20 mouse cellular contexts compared by ENCODE assay signal in the genomic region with DNA sequence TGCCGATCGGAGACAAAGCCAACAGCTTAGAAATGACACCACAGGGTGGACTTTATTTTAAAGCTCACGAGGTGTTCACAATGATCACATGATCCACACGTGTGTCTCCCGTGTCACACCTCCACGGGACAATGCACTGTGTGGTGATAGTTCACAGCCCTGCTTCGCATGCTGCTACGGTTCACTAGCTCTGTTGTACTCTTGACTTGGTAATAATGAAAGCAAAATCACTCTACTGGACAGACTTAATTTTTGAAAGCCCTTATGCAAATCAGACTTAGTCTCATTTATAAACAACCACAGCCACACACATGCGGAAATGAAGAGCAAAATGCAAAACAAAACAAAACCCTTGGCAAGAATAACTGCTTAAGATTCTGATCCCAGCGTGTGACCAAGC. TPM values are rescaled to one million over a fixed set of nuclear protein-coding genes. Genes with fewer than 3 reads are reported as not detected.
DNase-seq lines count a peak whose midpoint lies in the region; ATAC-seq and TF ChIP-seq lines count a peak whose summit lies in the region.
"Had no signal": no experiment of that assay in that cellular context is flagged by ENCODE, and none has a peak within 500 bp of the region (broad histone marks: within the 10 kb centered on the region; RNA-seq: fewer than 3 reads in every experiment).

No protein-coding gene starts in this region.

- no peak overlapping the region for H3K27ac ChIP-seq in kidney, embryonic 14.5 days (ENCODE audit: low read depth, low read length)
- H3K27ac ChIP-seq in forebrain, embryonic 16.5 days (ENCODE audit: low read length), result no peak overlapping the region
- H3K27ac ChIP-seq in kidney, postnatal 0 days, result no peak overlapping the region
- no peak overlapping the region for H3K27ac ChIP-seq in left cerebral cortex, adult 2 months
- H3K27ac ChIP-seq in heart, embryonic 12.5 days (ENCODE audit: poor library complexity, severe bottlenecking), result no peak overlapping the region
- H3K27ac ChIP-seq: heart, adult 2 months; hindbrain, embryonic 15.5 days; limb, embryonic 10.5 days; macrophage; neural tube, embryonic 15.5 days had no signal

- H3K36me3 ChIP-seq in kidney, embryonic 14.5 days (ENCODE audit: control insufficient read depth, insufficient read depth, low read length), result peaks cover 75% of the 10 kb centered on the region
- peaks cover 37% of the 10 kb centered on the region for H3K36me3 ChIP-seq in forebrain, embryonic 16.5 days (ENCODE audit: control insufficient read depth, insufficient read depth)
- H3K36me3 ChIP-seq in kidney, postnatal 0 days (ENCODE audit: insufficient read depth, low read length), result peaks cover 29% of the 10 kb centered on the region
- peaks cover 71% of the 10 kb centered on the region for H3K36me3 ChIP-seq in heart, embryonic 12.5 days

- H3K9me3 ChIP-seq in kidney, embryonic 14.5 days (ENCODE audit: control insufficient read depth, low read length), result no peaks in the 10 kb centered on the region
- H3K9me3 ChIP-seq in forebrain, embryonic 16.5 days (ENCODE audit: control insufficient read depth, low read length), result no peaks in the 10 kb centered on the region
- no peaks in the 10 kb centered on the region for H3K9me3 ChIP-seq in kidney, postnatal 0 days (replicated peaks; ENCODE audit: low read length)
- H3K9me3 ChIP-seq in heart, embryonic 12.5 days (replicated peaks), result no peaks in the 10 kb centered on the region
- H3K9me3 ChIP-seq: hindbrain, embryonic 15.5 days; limb, embryonic 10.5 days; neural tube, embryonic 15.5 days had no signal

- intact Hi-C loops in left cerebral cortex, adult 2 months (cut with DNase I), result no loop called here

- H3K4me3 ChIP-seq in kidney, embryonic 14.5 days (ENCODE audit: low read length), result no peak overlapping the region
- no peak overlapping the region for H3K4me3 ChIP-seq in forebrain, embryonic 16.5 days (replicated peaks; ENCODE audit: low read length)
- no peak overlapping the region for H3K4me3 ChIP-seq in kidney, postnatal 0 days (replicated peaks; ENCODE audit: low read depth, low read length)
- no peak overlapping the region for H3K4me3 ChIP-seq in left cerebral cortex, adult 2 months
- H3K4me3 ChIP-seq in heart, embryonic 12.5 days, result no peak overlapping the region
- H3K4me3 ChIP-seq: heart, adult 2 months; hindbrain, embryonic 15.5 days; limb, embryonic 10.5 days; neural tube, embryonic 15.5 days had no signal

- no peaks in the 10 kb centered on the region for H3K27me3 ChIP-seq in kidney, embryonic 14.5 days (ENCODE audit: control insufficient read depth, insufficient read depth, low read length)
- no peaks in the 10 kb centered on the region for H3K27me3 ChIP-seq in forebrain, embryonic 16.5 days (replicated peaks; ENCODE audit: control insufficient read depth, insufficient read depth, low read length)
- no peaks in the 10 kb centered on the region for H3K27me3 ChIP-seq in kidney, postnatal 0 days (ENCODE audit: insufficient read depth, low read length)
- no peaks in the 10 kb centered on the region for H3K27me3 ChIP-seq in heart, embryonic 12.5 days (replicated peaks)
- H3K27me3 ChIP-seq: hindbrain, embryonic 15.5 days; neural tube, embryonic 15.5 days had no signal

- H3K4me2 ChIP-seq in kidney, embryonic 14.5 days (replicated peaks; ENCODE audit: low read depth, low read length), result no peak overlapping the region
- H3K4me2 ChIP-seq in forebrain, embryonic 16.5 days (ENCODE audit: low read length), result no peak overlapping the region
- H3K4me2 ChIP-seq in kidney, postnatal 0 days (ENCODE audit: low read length), result no peak overlapping the region
- no peak overlapping the region for H3K4me2 ChIP-seq in heart, embryonic 12.5 days
- H3K4me2 ChIP-seq: hindbrain, embryonic 15.5 days; midbrain, embryonic 11.5 days; neural tube, embryonic 15.5 days had no signal

- DNase-seq in kidney, adult 11 months, result peak; percentile 71
- no peak for DNase-seq in kidney, postnatal 0 days (ENCODE audit: low spot score)
- no peak for DNase-seq in left cerebral cortex, adult 2 months (ENCODE audit: extremely low spot score in 1 of 2, low spot score in 2 of 2)
- DNase-seq: adrenal gland, postnatal 10 days; cerebellum, adult 18-20 months; cerebellum, postnatal 14 days; gastrocnemius, postnatal 25 days; heart, adult 2 months; liver; right cerebral cortex, adult 18-20 months had no signal

- H3K9ac ChIP-seq in kidney, embryonic 14.5 days (ENCODE audit: low read depth, low read length), result no peak overlapping the region
- H3K9ac ChIP-seq in forebrain, embryonic 16.5 days (replicated peaks; ENCODE audit: low read depth, low read length), result no peak overlapping the region
- H3K9ac ChIP-seq in kidney, postnatal 0 days (ENCODE audit: low read depth, low read length), result no peak overlapping the region
- no peak overlapping the region for H3K9ac ChIP-seq in heart, embryonic 12.5 days
- H3K9ac ChIP-seq: hindbrain, embryonic 15.5 days; neural tube, embryonic 15.5 days had no signal

- no peak for ATAC-seq in kidney, embryonic 14.5 days (ENCODE audit: low FRiP score, low TSS enrichment)
- peak; percentile 43; the same call in 1 of the 2 replicates for ATAC-seq in forebrain, embryonic 16.5 days
- peak; percentile 76; the same call in 1 of the 2 replicates for ATAC-seq in kidney, postnatal 0 days (replicated peaks; ENCODE audit: low FRiP score, low read depth)
- no peak for ATAC-seq in heart, embryonic 12.5 days (ENCODE audit: insufficient number of reproducible peaks, low FRiP score)
- no peak for ATAC-seq in megakaryocyte, adult 5-6 weeks (ENCODE audit: poor library complexity, severe bottlenecking)
- ATAC-seq: activated CD4-positive, CD25-positive, alpha-beta regulatory T cell, adult 4 months had no signal

- no peak for TF ChIP-seq CTCF in kidney, postnatal 0 days (IDR thresholded peaks at IDR 0.05; ENCODE audit: low read depth)
- TF ChIP-seq CTCF in left cerebral cortex, adult 2 months (IDR thresholded peaks at IDR 0.05), result no peak

- no peaks in the 10 kb centered on the region; the same call in 1 of the 2 replicates for H3K4me1 ChIP-seq in kidney, embryonic 14.5 days (ENCODE audit: control insufficient read depth, insufficient read depth, low read length)
- H3K4me1 ChIP-seq in forebrain, embryonic 16.5 days (replicated peaks; ENCODE audit: control insufficient read depth, insufficient read depth, low read length), result 0 out of 2 replicates have a peak, but pooled peaks cover 2% of the 10 kb centered on the region
- H3K4me1 ChIP-seq in kidney, postnatal 0 days (replicated peaks; ENCODE audit: insufficient read depth, low read length), result no peaks in the 10 kb centered on the region
- H3K4me1 ChIP-seq in heart, embryonic 12.5 days (replicated peaks), result no peaks in the 10 kb centered on the region

- 89% methylated on average over 10 of the region's 10 CpGs for WGBS in kidney, embryonic 14.5 days
- WGBS in forebrain, embryonic 16.5 days, result 53% methylated on average over 10 of the region's 10 CpGs
- WGBS in kidney, postnatal 0 days, result 82% methylated on average over 10 of the region's 10 CpGs
- WGBS in heart, embryonic 12.5 days, result 91% methylated on average over 10 of the region's 10 CpGs

RNA-seq across cellular contexts. Expression of gene Hsph1, which starts 19.4 kb away (rescaled TPM):
- 35.4 and 68.4 TPM in 2 replicates for polyA plus RNA-seq in kidney, embryonic 14.5 days (2014; fragmentation: Nextera tagmentation; extraction: Ambion mirVana)
- polyA plus RNA-seq in forebrain, embryonic 16.5 days (2015; fragmentation: Nextera tagmentation; extraction: Ambion mirVana), result 117 and 122 TPM in 2 replicates
- 25.0 and 27.4 TPM in 2 replicates for polyA plus RNA-seq in kidney, postnatal 0 days (2015; fragmentation: Nextera tagmentation; extraction: Ambion mirVana)
- total RNA-seq in left cerebral cortex, adult 2 months (2021), result 100 to 1,000 TPM; 373 to 381 TPM
- 42.4 and 43.6 TPM in 2 replicates for polyA plus RNA-seq in heart, embryonic 12.5 days (2016; fragmentation: Nextera tagmentation; extraction: Ambion mirVana)
- total RNA-seq in megakaryocyte, adult 5-6 weeks (2015), result 22.9 and 29.5 TPM in 2 replicates
- total RNA-seq in megakaryocyte, adult 5-6 weeks (2017), result 14.5 and 16.7 TPM in 2 replicates

Comparison
In these comparisons a context has a peak if more than half of its experiments do, and no peak if none do; other contexts are left out.
1. ATAC-seq: peak in forebrain, embryonic 16.5 days (single experiment) and kidney, postnatal 0 days (single experiment); none in kidney, embryonic 14.5 days (single experiment), heart, embryonic 12.5 days (single experiment) and megakaryocyte, adult 5-6 weeks (single experiment).